15 mouse cellular contexts compared by ENCODE assay signal in the genomic region with DNA sequence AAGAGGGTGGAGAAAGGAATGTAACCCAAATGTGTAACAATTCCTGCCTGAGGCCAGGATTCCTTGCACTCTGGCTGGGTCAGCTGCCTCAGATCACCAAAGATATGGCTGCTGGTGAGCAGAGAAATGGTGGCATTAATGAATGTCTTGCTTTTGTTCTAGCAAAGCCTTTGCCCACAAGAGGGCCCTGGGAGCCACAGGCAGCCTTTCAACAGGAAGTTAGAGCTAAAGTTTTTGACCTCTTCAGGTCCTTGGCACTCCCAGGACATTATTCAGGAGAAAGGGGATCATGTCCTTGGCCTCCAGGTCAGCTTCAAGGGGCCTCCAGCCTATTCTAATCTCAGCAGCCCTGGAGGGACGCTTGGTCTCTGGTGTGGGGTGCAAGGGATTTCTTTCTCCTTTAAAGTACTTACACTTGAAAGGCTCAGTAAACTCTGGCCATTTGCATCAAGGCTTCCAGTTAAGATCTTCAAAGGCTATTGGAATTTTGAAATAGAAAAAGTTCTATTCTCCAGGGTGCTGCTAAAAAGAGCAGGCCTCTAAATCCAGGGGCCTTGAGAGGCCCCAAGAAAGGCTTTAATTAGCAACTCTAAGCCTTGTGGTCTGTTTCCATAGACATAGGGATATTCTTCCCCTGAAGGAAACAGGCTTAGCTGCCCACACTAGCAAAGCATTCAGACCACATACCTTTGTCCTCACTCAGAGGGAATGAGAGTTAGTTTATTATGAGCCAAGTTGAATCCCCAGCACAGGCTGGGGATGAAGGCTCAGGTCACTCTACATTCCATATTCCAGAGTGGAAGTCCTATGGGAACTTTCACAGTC. TPM values are rescaled to one million over a fixed set of nuclear protein-coding genes. Genes with fewer than 3 reads are reported as not detected.
DNase-seq lines count a peak whose midpoint lies in the region; ATAC-seq and TF ChIP-seq lines count a peak whose summit lies in the region.
"Had no signal": no experiment of that assay in that cellular context is flagged by ENCODE, and none has a peak within 500 bp of the region (broad histone marks: within the 10 kb centered on the region; RNA-seq: fewer than 3 reads in every experiment).

No protein-coding gene starts in this region.

- DNase-seq in heart, adult 9 months (ENCODE audit: low spot score in 2 of 2): no peak
- peak; percentile 85 for DNase-seq in ES-CJ7 (ENCODE audit: low read depth, low spot score)
- DNase-seq in ZHBTc4 (ENCODE audit: low read depth, low spot score): peak; percentile 89
- DNase-seq in right cerebral cortex, adult 18-20 months: no peak
- no peak for DNase-seq in liver, postnatal 0 days
- DNase-seq: adrenal gland, postnatal 10 days; kidney, adult 11 months; right cerebral cortex, postnatal 25 days; thymus, postnatal 14 days had no signal

- H3K27ac ChIP-seq in heart, embryonic 13.5 days (replicated peaks): peak overlapping the region; percentile 71
- H3K27ac ChIP-seq in heart, embryonic 15.5 days: peak overlapping the region; percentile 68
- H3K27ac ChIP-seq in liver, postnatal 0 days (ENCODE audit: low read depth): no peak overlapping the region
- H3K27ac ChIP-seq: embryonic facial prominence, embryonic 12.5 days had no signal

- peaks cover 42% of the 10 kb centered on the region for H3K36me3 ChIP-seq in heart, embryonic 13.5 days
- peaks cover 13% of the 10 kb centered on the region for H3K36me3 ChIP-seq in heart, embryonic 15.5 days
- H3K36me3 ChIP-seq in liver, postnatal 0 days (replicated peaks; ENCODE audit: insufficient read depth, low read length): no peaks in the 10 kb centered on the region
- H3K36me3 ChIP-seq: embryonic facial prominence, embryonic 12.5 days had no signal

- TF ChIP-seq EP300 in liver, postnatal 0 days (IDR thresholded peaks at IDR 0.05; ENCODE audit: low read depth): no peak

- ATAC-seq in heart, embryonic 13.5 days (ENCODE audit: extremely low read depth, insufficient number of reproducible peaks, low FRiP score, low TSS enrichment): no peak
- no peak for ATAC-seq in heart, embryonic 15.5 days (replicated peaks; ENCODE audit: insufficient number of reproducible peaks, insufficient read depth, low FRiP score, low read depth)
- ATAC-seq in liver, postnatal 0 days: no peak
- ATAC-seq: lung, postnatal 0 days had no signal

- H3K9me3 ChIP-seq in heart, embryonic 13.5 days: no peaks in the 10 kb centered on the region
- H3K9me3 ChIP-seq in heart, embryonic 15.5 days (replicated peaks): no peaks in the 10 kb centered on the region
- no peaks in the 10 kb centered on the region for H3K9me3 ChIP-seq in liver, postnatal 0 days (ENCODE audit: low read length)
- H3K9me3 ChIP-seq: embryonic facial prominence, embryonic 12.5 days had no signal

- no peak overlapping the region; the same call in 1 of the 2 replicates for H3K9ac ChIP-seq in heart, embryonic 13.5 days
- H3K9ac ChIP-seq in heart, embryonic 15.5 days: no peak overlapping the region
- H3K9ac ChIP-seq in liver, postnatal 0 days (replicated peaks): no peak overlapping the region
- H3K9ac ChIP-seq: embryonic facial prominence, embryonic 12.5 days had no signal

- WGBS in heart, embryonic 13.5 days: 11% methylated on average over 1 of the region's 1 CpGs
- WGBS in heart, embryonic 15.5 days: 26% methylated on average over 1 of the region's 1 CpGs
- WGBS in liver, postnatal 0 days (ENCODE audit: insufficient replicate concordance): 41% methylated on average over 1 of the region's 1 CpGs

- no peak for TF ChIP-seq CTCF in liver, postnatal 0 days (IDR thresholded peaks at IDR 0.05; ENCODE audit: low read depth)

- no peaks in the 10 kb centered on the region for H3K27me3 ChIP-seq in heart, embryonic 13.5 days (replicated peaks)
- no peaks in the 10 kb centered on the region for H3K27me3 ChIP-seq in heart, embryonic 15.5 days
- H3K27me3 ChIP-seq in liver, postnatal 0 days (ENCODE audit: insufficient read depth, low read length): no peaks in the 10 kb centered on the region
- H3K27me3 ChIP-seq: embryonic facial prominence, embryonic 12.5 days had no signal

- H3K4me1 ChIP-seq in heart, embryonic 13.5 days: peaks cover 33% of the 10 kb centered on the region
- peaks cover 19% of the 10 kb centered on the region for H3K4me1 ChIP-seq in heart, embryonic 15.5 days (replicated peaks)
- H3K4me1 ChIP-seq in liver, postnatal 0 days (ENCODE audit: insufficient read depth): no peaks in the 10 kb centered on the region

- no peak overlapping the region for H3K4me3 ChIP-seq in heart, embryonic 13.5 days
- H3K4me3 ChIP-seq in heart, embryonic 15.5 days: no peak overlapping the region
- H3K4me3 ChIP-seq in liver, postnatal 0 days (ENCODE audit: low read depth, low read length): no peak overlapping the region
- H3K4me3 ChIP-seq: embryonic facial prominence, embryonic 12.5 days had no signal

- no peak overlapping the region for H3K4me2 ChIP-seq in heart, embryonic 13.5 days
- H3K4me2 ChIP-seq in heart, embryonic 15.5 days: no peak overlapping the region
- no peak overlapping the region for H3K4me2 ChIP-seq in liver, postnatal 0 days (ENCODE audit: low read depth, low read length)
- H3K4me2 ChIP-seq: embryonic facial prominence, embryonic 12.5 days had no signal

RNA-seq across cellular contexts. Expression of a gene that starts 16.0 kb away (rescaled TPM):
- 47.6 and 50.0 TPM in 2 replicates for polyA plus RNA-seq in heart, embryonic 13.5 days (2015; fragmentation: Nextera tagmentation; extraction: Ambion mirVana)
- 53.1 and 63.9 TPM in 2 replicates for polyA plus RNA-seq in heart, embryonic 15.5 days (2015; fragmentation: Nextera tagmentation; extraction: Ambion mirVana)
- not detected in 2 replicates for polyA plus RNA-seq in liver, postnatal 0 days (2015; fragmentation: Nextera tagmentation; extraction: Ambion mirVana)
- polyA plus RNA-seq: liver, adult 2 months had no signal

RNA-seq across cellular contexts. Expression of a gene that starts 54.0 kb away (rescaled TPM):
- 10.9 and 13.9 TPM in 2 replicates for polyA plus RNA-seq in heart, embryonic 13.5 days (2015; fragmentation: Nextera tagmentation; extraction: Ambion mirVana)
- 11.9 and 12.4 TPM in 2 replicates for polyA plus RNA-seq in heart, embryonic 15.5 days (2015; fragmentation: Nextera tagmentation; extraction: Ambion mirVana)
- 4.9 and 5.6 TPM in 2 replicates for polyA plus RNA-seq in liver, postnatal 0 days (2015; fragmentation: Nextera tagmentation; extraction: Ambion mirVana)

RNA-seq across cellular contexts. Expression of a gene that starts 54.0 kb away (rescaled TPM):
- polyA plus RNA-seq in heart, embryonic 13.5 days (2015; fragmentation: Nextera tagmentation; extraction: Ambion mirVana): 0.57 and 0.92 TPM in 2 replicates
- polyA plus RNA-seq in heart, embryonic 15.5 days (2015; fragmentation: Nextera tagmentation; extraction: Ambion mirVana): 0.52 and 0.82 TPM in 2 replicates
- 0.94 and 1.1 TPM in 2 replicates for polyA plus RNA-seq in liver, postnatal 0 days (2015; fragmentation: Nextera tagmentation; extraction: Ambion mirVana)
- polyA plus RNA-seq: large intestine, adult 2 months had no signal

Comparison
In these comparisons a context has a peak if more than half of its experiments do, and no peak if none do; other contexts are left out.
1. DNase-seq: peak in ES-CJ7 (single experiment) and ZHBTc4 (single experiment); none in heart, adult 9 months (0 of 2), right cerebral cortex, adult 18-20 months (single experiment) and liver, postnatal 0 days (single experiment).
2. RNA of a gene that starts 16.0 kb away (polyA plus RNA-seq): 53.1 to 63.9 TPM in heart, embryonic 15.5 days and 47.6 to 50.0 TPM in heart, embryonic 13.5 days; not detected in liver, postnatal 0 days; every median in the first group is over 10 times any median in the second.